Mouse (Mus musculus): ENCODE measurements at regions not wholly inside any gene's neighbourhood (a gene's known extent, or its start where the extent isn't known, plus 50 kb on each side); places are given as distances from the start of the nearest gene placed in this dataset.
"Not testable (repeated sequence)": the region's sequence is repeated elsewhere in the genome, so short reads cannot be mapped to it uniquely, and the experiment has no call there.

DNA sequence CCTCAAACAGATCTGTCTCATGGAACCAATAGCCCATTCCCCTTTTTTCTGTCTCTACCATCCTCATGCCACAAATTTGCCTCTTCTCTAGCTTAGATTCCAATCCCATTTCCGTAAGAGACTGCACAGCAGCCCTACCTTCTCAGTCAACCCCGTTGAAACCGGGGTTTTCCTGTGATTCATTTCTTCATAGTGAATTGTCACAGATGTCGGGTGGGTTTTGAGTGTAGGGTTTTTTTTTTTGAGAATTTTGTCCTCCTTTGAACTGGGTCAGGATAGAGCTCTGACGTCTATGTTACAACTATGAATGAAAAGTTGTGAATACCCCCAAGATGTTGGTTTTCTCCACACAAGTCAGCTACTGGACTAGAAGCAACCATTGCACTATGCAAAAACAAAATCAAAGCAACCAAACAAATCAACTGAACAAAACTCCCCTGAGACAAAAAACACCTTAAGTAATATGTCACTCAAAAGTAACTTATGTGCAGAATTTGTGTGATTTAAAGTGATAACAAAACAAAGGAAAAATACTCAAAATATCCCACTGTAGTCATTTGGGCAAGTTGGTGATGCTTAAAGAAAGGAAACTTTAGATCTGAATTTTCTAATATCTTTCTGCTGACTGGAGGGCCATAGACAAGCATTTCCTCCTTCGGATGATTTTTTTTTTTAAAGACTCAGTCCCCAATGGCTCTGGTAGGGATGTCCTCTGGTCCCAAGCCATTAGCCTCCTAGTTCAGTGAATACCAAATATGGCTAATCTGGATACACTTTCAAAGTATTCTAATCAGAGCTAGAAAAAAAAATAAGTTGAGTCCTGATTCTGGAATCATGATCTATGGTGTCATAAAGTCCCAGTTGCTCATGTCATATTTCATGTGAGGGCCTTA lies 120.7 kb upstream of the Tet2 start:
- DNase-seq, result no peak

- DNase-seq, result no peak
Observed at GRCm38 (mm10) chr3:133672742-133673447, 128.0 kb upstream of the Tet2 start.

DNA sequence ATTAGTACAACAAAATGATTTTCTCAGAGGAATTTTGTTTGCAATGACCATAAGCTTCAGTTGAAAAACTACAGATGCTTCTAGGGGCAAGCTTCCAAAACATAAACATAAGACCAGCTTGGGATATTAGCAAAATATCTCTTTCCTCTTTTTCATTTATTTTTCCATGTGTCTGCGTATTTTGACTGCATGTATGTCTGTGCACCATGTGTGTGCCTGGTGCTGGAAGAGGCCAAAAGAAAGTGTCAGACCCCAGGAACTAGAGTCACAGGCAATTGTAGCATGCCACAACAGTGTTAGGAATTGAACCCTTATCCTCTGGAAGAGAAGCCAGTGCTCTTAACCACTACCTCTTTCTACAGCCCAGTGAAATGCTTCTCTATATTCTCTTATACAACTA lies 133.0 kb upstream of the Tet2 start:
- no peak for DNase-seq

GRCm38 (mm10) chr3:133679891-133680290 lies 135.0 kb upstream of the Tet2 start:
- DNase-seq, result no peak

GRCm38 (mm10) chr3:133680343-133680742 lies 135.4 kb upstream of the Tet2 start:
- DNase-seq, result no peak

DNA sequence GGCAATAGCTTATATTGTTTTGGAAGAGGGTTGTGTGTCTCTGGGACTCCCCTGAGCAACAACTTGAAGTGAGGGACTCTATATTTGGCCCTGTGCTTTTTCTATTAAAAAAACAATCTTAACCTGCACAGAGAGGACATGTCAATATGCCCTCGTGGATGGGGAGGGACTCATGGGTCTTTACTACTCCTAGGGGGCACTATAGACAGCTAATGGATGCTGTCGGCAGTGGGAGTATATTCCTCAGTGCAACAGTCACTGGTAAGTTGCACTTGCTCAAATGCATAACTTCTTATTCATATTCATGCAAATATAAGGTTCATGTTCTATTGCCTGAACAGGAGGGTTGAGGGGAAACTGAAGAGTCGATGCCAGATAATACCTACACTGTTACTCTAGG lies 135.9 kb upstream of the Tet2 start:
- no peak for DNase-seq

- no peak for DNase-seq
Observed at GRCm38 (mm10) chr3:133684196-133684743, 139.3 kb upstream of the Tet2 start.

GRCm38 (mm10) chr3:133684747-133685146 lies 139.8 kb upstream of the Tet2 start:
- no peak for DNase-seq

DNA sequence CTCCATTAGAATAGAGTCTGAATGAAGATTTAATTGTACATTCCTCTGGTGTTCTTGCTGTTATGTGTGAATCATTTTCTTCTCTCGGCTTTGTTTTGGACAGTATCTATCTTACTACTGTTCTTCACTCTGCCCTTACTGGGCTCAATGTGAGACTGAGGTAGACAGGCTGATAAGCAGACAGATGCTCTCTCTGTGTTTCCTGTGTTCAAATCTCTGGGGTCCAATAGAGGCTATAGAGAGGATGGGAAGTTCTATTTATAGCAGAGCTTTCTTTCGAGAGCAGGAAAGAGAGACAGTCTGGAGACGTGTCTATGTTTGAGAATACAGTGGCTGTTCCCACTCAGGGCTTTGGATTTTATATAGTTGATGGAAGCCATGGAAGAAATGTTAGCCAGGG lies 140.5 kb upstream of the Tet2 start:
- no peak for DNase-seq

- DNase-seq, result no peak
Observed at GRCm38 (mm10) chr3:133694057-133694456, 149.1 kb upstream of the Tet2 start.

GRCm38 (mm10) chr3:133696122-133696521 lies 151.2 kb upstream of the Tet2 start:
- no peak for DNase-seq

DNA sequence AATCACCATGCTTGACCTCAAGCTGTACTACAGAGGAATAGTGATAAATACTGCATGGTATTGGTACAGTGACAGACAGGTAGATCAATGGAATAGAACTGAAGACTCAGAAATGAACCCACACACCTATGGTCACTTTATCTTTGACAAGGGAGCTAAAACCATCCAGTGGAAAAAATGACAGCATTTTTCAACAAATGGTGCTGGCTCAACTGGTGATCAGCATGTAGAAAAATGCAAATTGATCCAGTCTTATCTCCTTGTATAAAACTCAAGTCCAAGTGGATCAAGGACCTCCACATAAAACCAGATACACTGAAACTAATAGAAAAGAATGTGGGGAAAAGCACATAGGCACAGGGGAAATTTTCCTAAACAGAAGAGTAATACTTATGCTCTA lies 159.9 kb upstream of the Tet2 start:
- DNase-seq, result not testable (repeated sequence)

GRCm38 (mm10) chr3:133711518-133711917 lies 166.6 kb upstream of the Tet2 start:
- DNase-seq, result no peak

DNA sequence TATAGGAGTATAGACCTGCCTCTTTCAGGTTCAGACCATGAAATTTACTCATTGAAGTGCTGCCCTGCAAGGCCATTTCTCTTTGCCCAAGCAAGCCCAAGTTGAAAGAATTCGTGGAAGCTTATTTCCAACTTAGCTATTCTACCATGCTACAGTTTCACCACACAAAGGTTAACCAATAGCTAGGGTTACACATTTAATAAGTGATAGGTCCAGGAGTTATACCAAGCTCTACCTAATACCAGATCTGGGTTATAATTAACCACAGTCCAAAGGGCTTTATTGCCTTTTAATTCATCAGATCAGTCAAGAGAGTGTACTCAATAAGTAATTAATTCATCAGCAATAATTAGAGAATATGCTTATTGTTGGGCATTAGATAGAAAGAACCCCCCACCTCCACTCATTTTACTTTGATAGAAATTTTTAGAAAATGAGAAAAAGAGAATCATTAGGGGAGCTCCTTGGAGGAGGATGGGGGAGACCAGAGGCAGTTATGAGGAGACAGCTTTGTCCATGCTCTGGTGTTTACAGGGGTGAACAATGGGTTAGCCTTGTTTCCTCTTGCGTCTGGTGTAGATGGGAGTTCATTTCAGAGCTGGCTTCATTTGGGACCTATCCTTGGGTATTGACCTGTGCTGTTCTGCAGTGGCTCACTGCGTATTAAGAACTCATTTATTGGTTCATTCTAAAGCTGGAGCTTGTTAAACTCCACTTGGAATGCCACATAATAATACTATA lies 177.8 kb upstream of the Tet2 start:
- DNase-seq, result peak in 1 of 2 experiments; percentile 18

DNA sequence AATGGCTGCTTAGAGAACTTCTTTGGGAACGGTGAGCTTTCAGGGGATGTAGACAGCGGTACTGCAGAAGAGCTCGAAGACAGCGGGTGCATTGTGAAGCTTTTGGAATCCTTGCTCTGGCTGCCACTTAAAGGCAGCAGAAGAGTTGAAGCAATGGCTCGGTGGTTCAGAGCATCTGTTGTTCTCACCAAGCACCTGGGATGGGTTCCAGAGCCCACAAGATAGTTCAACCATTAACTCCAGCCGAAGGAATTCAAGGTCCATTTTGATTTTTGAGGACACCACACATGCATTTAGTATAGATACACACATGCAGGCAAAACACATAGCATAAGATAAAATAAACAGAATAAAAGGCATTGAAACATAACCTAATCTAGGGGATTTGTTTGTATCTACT lies 181.9 kb upstream of the Tet2 start:
- no peak for DNase-seq

- no peak for DNase-seq
Observed at GRCm38 (mm10) chr3:133735603-133736002, 190.7 kb upstream of the Tet2 start.

- DNase-seq, result no peak
Observed at GRCm38 (mm10) chr3:133738936-133739335, 194.0 kb upstream of the Tet2 start.

DNA sequence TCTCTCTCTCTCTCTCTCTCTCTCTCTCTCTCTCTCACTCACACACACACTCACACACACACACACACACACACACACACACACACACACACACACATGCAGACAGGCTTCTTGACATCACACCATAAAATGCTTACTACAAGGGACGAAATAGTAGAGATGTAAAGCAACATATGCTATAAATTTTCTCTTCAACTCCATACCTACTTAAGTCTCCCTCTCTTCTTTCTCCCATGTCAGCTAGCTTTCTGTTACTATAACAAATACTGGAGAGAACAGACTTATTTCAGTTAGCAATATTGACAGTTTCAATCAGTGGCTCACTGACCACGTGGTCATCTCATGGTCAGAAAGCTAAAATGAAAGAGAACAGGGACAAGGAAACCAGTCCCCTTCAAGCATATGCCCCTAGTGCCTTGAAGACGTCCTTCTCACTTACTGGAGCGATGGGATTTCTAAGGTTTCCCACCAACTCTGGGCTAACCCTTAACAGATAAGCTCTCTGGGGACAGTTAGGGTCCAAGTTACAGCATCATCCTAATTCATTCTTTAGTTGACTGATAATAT lies 199.7 kb upstream of the Tet2 start:
- no peak for DNase-seq

- DNase-seq, result peak; percentile 56 to 70
Observed at GRCm38 (mm10) chr3:133748756-133749737, 204.1 kb upstream of the Tet2 start.

DNA sequence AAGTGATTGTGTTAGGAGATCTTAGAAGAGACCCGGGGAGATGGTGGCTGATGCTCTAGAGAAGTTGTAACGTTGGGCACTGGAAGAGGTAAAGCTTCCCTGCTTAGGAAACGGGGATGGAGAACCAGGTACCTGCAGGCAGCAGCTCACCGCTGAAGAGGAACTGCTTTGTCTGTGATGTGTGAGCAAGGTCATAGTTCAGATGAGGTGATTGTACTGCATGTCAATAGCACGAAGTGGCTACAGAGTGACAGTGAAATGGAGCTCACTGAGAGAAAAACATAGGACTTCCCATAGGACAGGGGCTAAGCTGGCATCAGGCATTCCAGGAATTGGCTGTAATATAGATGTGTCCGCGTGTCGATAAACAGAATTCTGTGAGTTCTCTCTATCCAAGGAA lies 205.1 kb upstream of the Tet2 start:
- no peak for DNase-seq

GRCm38 (mm10) chr3:133750606-133751005 lies 205.7 kb upstream of the Tet2 start:
- DNase-seq, result no peak

- no peak for DNase-seq
Observed at GRCm38 (mm10) chr3:133751011-133751410, 206.1 kb upstream of the Tet2 start.
